Mouse (Mus musculus) megakaryocyte, embryonic 14.5 days (primary cell): ENCODE measurements around the gene Fignl2.

Experiments
- FLI1 ChIP-seq: IDR thresholded peaks from 2 replicates; pipeline ENCODE4 v1.6.1; 2012; ENCODE audit warnings: low read length, inconsistent platforms, mixed read lengths
- GATA1 ChIP-seq: IDR thresholded peaks from 3 replicates; pipeline ENCODE4 v1.6.1; 2012; ENCODE audit warnings: mixed read lengths, low read length, inconsistent platforms, borderline replicate concordance

DNA sequence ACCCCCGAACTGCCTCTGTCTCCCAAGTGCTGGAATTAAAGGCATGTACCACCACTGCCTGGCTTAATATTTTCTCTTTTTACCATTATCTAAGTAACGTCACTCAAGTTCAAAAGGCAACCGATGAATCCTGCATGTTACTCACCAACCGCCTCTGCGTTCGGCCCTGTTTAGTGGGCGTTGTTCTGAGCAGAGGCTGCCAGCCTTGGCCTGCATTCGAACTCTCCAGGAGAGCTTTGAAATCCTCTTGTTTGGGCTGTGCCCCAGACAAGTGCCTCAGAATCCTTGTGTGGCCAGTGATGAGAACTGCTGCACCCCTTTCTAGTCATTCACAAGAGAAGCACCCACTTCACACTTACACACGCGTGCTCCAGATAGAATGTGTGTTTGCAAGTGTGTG, 27.6 kb upstream of the Fignl2 start:
- TF ChIP-seq GATA1: no peak
- TF ChIP-seq FLI1: no peak
